Mouse (Mus musculus): ENCODE data around the gene Rfpl4. TPM values are rescaled to one million over a fixed set of nuclear protein-coding genes. Genes with fewer than 3 reads are reported as not detected.
"Not testable (repeated sequence)": the region's sequence is repeated elsewhere in the genome, so short reads cannot be mapped to it uniquely, and the experiment has no call there.

Gene Rfpl4
- not detected in 2 replicates for polyA plus RNA-seq (2014; fragmentation: Nextera tagmentation; extraction: Ambion mirVana)

GRCm38 (mm10) chr7:5116850-5117249 lies at the start of gene Rfpl4:
Gene Rfpl4 (minus strand): TSS chr7:5116950.
- H3K36me3 ChIP-seq (ENCODE audit: control insufficient read depth, insufficient read depth, low read length), result no peaks in the 10 kb centered on the region
- no peak within 1 kb of the TSS for H3K27ac ChIP-seq (ENCODE audit: low read depth, low read length)
- no peaks in the 10 kb centered on the region for H3K4me1 ChIP-seq (ENCODE audit: control insufficient read depth, insufficient read depth, low read length)
- H3K9ac ChIP-seq (ENCODE audit: low read depth, low read length), result no peak within 1 kb of the TSS
- 83% methylated on average over 3 of the region's 3 CpGs for WGBS (ENCODE audit: insufficient replicate concordance)
- no peak within 1 kb of the TSS for H3K4me2 ChIP-seq
- ATAC-seq (replicated peaks; ENCODE audit: insufficient number of reproducible peaks, low FRiP score, low TSS enrichment), result no peak
- H3K27me3 ChIP-seq (ENCODE audit: control insufficient read depth, insufficient read depth, low read length), result no peaks in the 10 kb centered on the region
- no peak within 1 kb of the TSS for H3K4me3 ChIP-seq (ENCODE audit: low read depth, low read length)
- no peaks in the 10 kb centered on the region for H3K9me3 ChIP-seq (replicated peaks; ENCODE audit: control insufficient read depth, low read length)

- H3K4me3 ChIP-seq (ENCODE audit: low read depth, low read length); H3K4me1 ChIP-seq (ENCODE audit: control insufficient read depth, insufficient read depth, low read length); ATAC-seq (replicated peaks; ENCODE audit: insufficient number of reproducible peaks, low FRiP score, low TSS enrichment); H3K27me3 ChIP-seq (ENCODE audit: control insufficient read depth, insufficient read depth, low read length); H3K27ac ChIP-seq (ENCODE audit: low read depth, low read length); H3K36me3 ChIP-seq (ENCODE audit: control insufficient read depth, insufficient read depth, low read length); H3K4me2 ChIP-seq; H3K9me3 ChIP-seq (replicated peaks; ENCODE audit: control insufficient read depth, low read length); H3K9ac ChIP-seq (ENCODE audit: low read depth, low read length): not testable (repeated sequence)
Observed at GRCm38 (mm10) chr7:5149570-5149969, 32.8 kb upstream of the Rfpl4 start, which contains the start of gene Vmn1r55. Gene Vmn1r55 (minus strand): TSS chr7:5149670.

- Histone ChIP-seq H3K27ac (ENCODE audit: low read depth, low read length) (no peak within 1 kb of the TSS), H3K27me3 (ENCODE audit: control insufficient read depth, insufficient read depth, low read length) (no peaks in the 10 kb centered on the region), H3K4me2 (peak within 1 kb of the TSS; percentile 74), H3K4me1 (ENCODE audit: control insufficient read depth, insufficient read depth, low read length) (no peaks in the 10 kb centered on the region), H3K9me3 (replicated peaks; ENCODE audit: control insufficient read depth, low read length) (no peaks in the 10 kb centered on the region), H3K36me3 (ENCODE audit: control insufficient read depth, insufficient read depth, low read length) (no peaks in the 10 kb centered on the region), H3K9ac (ENCODE audit: low read depth, low read length) (peak within 1 kb of the TSS; percentile 70; the same call in 1 of the 2 replicates), H3K4me3 (ENCODE audit: low read depth, low read length) (peak within 1 kb of the TSS; percentile 37)
- WGBS (ENCODE audit: insufficient replicate concordance), result 16% methylated on average over 40 of the region's 42 CpGs
- peak; percentile 55 for ATAC-seq (replicated peaks; ENCODE audit: insufficient number of reproducible peaks, low FRiP score, low TSS enrichment)
Observed at GRCm38 (mm10) chr7:5125549-5126406, 9.0 kb upstream of the Rfpl4 start, which contains the start of gene Rasl2-9. Gene Rasl2-9 (minus strand): TSS chr7:5125950.

- H3K4me2 ChIP-seq, result peak overlapping the region; percentile 74
- H3K4me3 ChIP-seq (ENCODE audit: low read depth, low read length), result no peak overlapping the region
- no peaks in the 10 kb centered on the region for H3K27me3 ChIP-seq (ENCODE audit: control insufficient read depth, insufficient read depth, low read length)
- H3K9me3 ChIP-seq (replicated peaks; ENCODE audit: control insufficient read depth, low read length), result no peaks in the 10 kb centered on the region
- ATAC-seq (replicated peaks; ENCODE audit: insufficient number of reproducible peaks, low FRiP score, low TSS enrichment), result no peak
- H3K4me1 ChIP-seq (ENCODE audit: control insufficient read depth, insufficient read depth, low read length), result no peaks in the 10 kb centered on the region
- no peak overlapping the region for H3K27ac ChIP-seq (ENCODE audit: low read depth, low read length)
- no peaks in the 10 kb centered on the region for H3K36me3 ChIP-seq (ENCODE audit: control insufficient read depth, insufficient read depth, low read length)
- H3K9ac ChIP-seq (ENCODE audit: low read depth, low read length), result no peak overlapping the region
- WGBS (ENCODE audit: insufficient replicate concordance), result 73% methylated on average over 8 of the region's 8 CpGs
Observed at GRCm38 (mm10) chr7:5125078-5125477, 8.3 kb upstream of the Rfpl4 start.

- Histone ChIP-seq H3K36me3 (ENCODE audit: control insufficient read depth, insufficient read depth, low read length) (no peaks in the 10 kb centered on the region), H3K9ac (ENCODE audit: low read depth, low read length) (no peak overlapping the region), H3K4me1 (ENCODE audit: control insufficient read depth, insufficient read depth, low read length) (no peaks in the 10 kb centered on the region), H3K4me3 (ENCODE audit: low read depth, low read length) (no peak overlapping the region), H3K9me3 (replicated peaks; ENCODE audit: control insufficient read depth, low read length) (no peaks in the 10 kb centered on the region), H3K4me2 (no peak overlapping the region), H3K27ac (ENCODE audit: low read depth, low read length) (no peak overlapping the region), H3K27me3 (ENCODE audit: control insufficient read depth, insufficient read depth, low read length) (no peaks in the 10 kb centered on the region)
- ATAC-seq (replicated peaks; ENCODE audit: insufficient number of reproducible peaks, low FRiP score, low TSS enrichment), result no peak
- 37% methylated on average over 3 of the region's 3 CpGs for WGBS (ENCODE audit: insufficient replicate concordance)
Observed at GRCm38 (mm10) chr7:5112701-5113100, 4.0 kb downstream of the Rfpl4 start.

GRCm38 (mm10) chr7:5109301-5109700 lies 7.4 kb downstream of the Rfpl4 start:
- no peaks in the 10 kb centered on the region for H3K36me3 ChIP-seq (ENCODE audit: control insufficient read depth, insufficient read depth, low read length)
- 78% methylated on average over 8 of the region's 8 CpGs for WGBS (ENCODE audit: insufficient replicate concordance)
- no peak overlapping the region for H3K9ac ChIP-seq (ENCODE audit: low read depth, low read length)
- no peak for ATAC-seq (replicated peaks; ENCODE audit: insufficient number of reproducible peaks, low FRiP score, low TSS enrichment)
- H3K4me1 ChIP-seq (ENCODE audit: control insufficient read depth, insufficient read depth, low read length), result no peaks in the 10 kb centered on the region
- no peaks in the 10 kb centered on the region for H3K9me3 ChIP-seq (replicated peaks; ENCODE audit: control insufficient read depth, low read length)
- H3K27me3 ChIP-seq (ENCODE audit: control insufficient read depth, insufficient read depth, low read length), result no peaks in the 10 kb centered on the region
- no peak overlapping the region for H3K4me2 ChIP-seq
- no peak overlapping the region for H3K27ac ChIP-seq (ENCODE audit: low read depth, low read length)
- H3K4me3 ChIP-seq (ENCODE audit: low read depth, low read length), result no peak overlapping the region

- Histone ChIP-seq H3K4me1 (ENCODE audit: control insufficient read depth, insufficient read depth, low read length) (no peaks in the 10 kb centered on the region), H3K36me3 (ENCODE audit: control insufficient read depth, insufficient read depth, low read length) (no peaks in the 10 kb centered on the region), H3K27me3 (ENCODE audit: control insufficient read depth, insufficient read depth, low read length) (no peaks in the 10 kb centered on the region), H3K9ac (ENCODE audit: low read depth, low read length) (no peak overlapping the region), H3K4me3 (ENCODE audit: low read depth, low read length) (no peak overlapping the region), H3K9me3 (replicated peaks; ENCODE audit: control insufficient read depth, low read length) (no peaks in the 10 kb centered on the region), H3K4me2 (no peak overlapping the region), H3K27ac (ENCODE audit: low read depth, low read length) (no peak overlapping the region)
- no peak for ATAC-seq (replicated peaks; ENCODE audit: insufficient number of reproducible peaks, low FRiP score, low TSS enrichment)
- 58% methylated on average over 4 of the region's 4 CpGs for WGBS (ENCODE audit: insufficient replicate concordance)
Observed at GRCm38 (mm10) chr7:5108272-5108671, 8.5 kb downstream of the Rfpl4 start.

GRCm38 (mm10) chr7:5102564-5102963 lies 14.2 kb downstream of the Rfpl4 start:
- Histone ChIP-seq H3K9ac (ENCODE audit: low read depth, low read length) (no peak overlapping the region), H3K36me3 (ENCODE audit: control insufficient read depth, insufficient read depth, low read length) (peaks cover 8% of the 10 kb centered on the region; the same call in 1 of the 2 replicates), H3K4me3 (ENCODE audit: low read depth, low read length) (no peak overlapping the region), H3K27me3 (ENCODE audit: control insufficient read depth, insufficient read depth, low read length) (no peaks in the 10 kb centered on the region), H3K4me2 (no peak overlapping the region), H3K9me3 (replicated peaks; ENCODE audit: control insufficient read depth, low read length) (no peaks in the 10 kb centered on the region), H3K4me1 (ENCODE audit: control insufficient read depth, insufficient read depth, low read length) (no peaks in the 10 kb centered on the region), H3K27ac (ENCODE audit: low read depth, low read length) (no peak overlapping the region)
- ATAC-seq (replicated peaks; ENCODE audit: insufficient number of reproducible peaks, low FRiP score, low TSS enrichment), result no peak
- WGBS (ENCODE audit: insufficient replicate concordance), result 91% methylated on average over 2 of the region's 2 CpGs
